Mouse (Mus musculus): ENCODE results near the gene Lrit2. TPM values are rescaled to one million over a fixed set of nuclear protein-coding genes. Genes with fewer than 3 reads are reported as not detected.

Gene Lrit2
- polyA plus RNA-seq, 1 experiment from 2014 or later: not detected

GRCm38 (mm10) chr14:37119233-37119632 is 51.5 kb downstream of the Lrit2 start:
- Histone ChIP-seq H3K9ac (no peak overlapping the region), H3K36me3 (replicated peaks) (peaks cover 32% of the 10 kb centered on the region), H3K4me3 (replicated peaks) (no peak overlapping the region), H3K4me2 (no peak overlapping the region), H3K27ac (no peak overlapping the region), H3K4me1 (no peaks in the 10 kb centered on the region), H3K9me3 (no peaks in the 10 kb centered on the region), H3K27me3 (no peaks in the 10 kb centered on the region)
- no peak for ATAC-seq (ENCODE audit: low FRiP score)
- 98% methylated on average over 4 of the region's 4 CpGs for WGBS

Other genes starting within 250 kb of the Lrit2 start
- 36.7 and 37.6 TPM in 2 replicates for gene Ccser2, start 99.2 kb upstream of the Lrit2 start, polyA plus RNA-seq (2016; fragmentation: Nextera tagmentation; extraction: Ambion mirVana)
- not detected in 2 replicates for gene Rgr, start 19.0 kb upstream of the Lrit2 start, polyA plus RNA-seq (2016; fragmentation: Nextera tagmentation; extraction: Ambion mirVana)
- not detected in 2 replicates for gene Lrit1, start 13.1 kb upstream of the Lrit2 start, polyA plus RNA-seq (2016; fragmentation: Nextera tagmentation; extraction: Ambion mirVana)
- 0.96 and 1.1 TPM in 2 replicates for gene Cdhr1, start 30.4 kb downstream of the Lrit2 start, polyA plus RNA-seq (2016; fragmentation: Nextera tagmentation; extraction: Ambion mirVana)
- gene 2610528A11Rik, start 46.1 kb downstream of the Lrit2 start, polyA plus RNA-seq (2016; fragmentation: Nextera tagmentation; extraction: Ambion mirVana): not detected in 2 replicates
- 171 and 180 TPM in 2 replicates for gene Ghitm, start 67.3 kb downstream of the Lrit2 start, polyA plus RNA-seq (2016; fragmentation: Nextera tagmentation; extraction: Ambion mirVana)

All from forebrain, embryonic 12.5 days (tissue).